Mouse (Mus musculus): ENCODE data around the gene Dydc2.

DNA sequence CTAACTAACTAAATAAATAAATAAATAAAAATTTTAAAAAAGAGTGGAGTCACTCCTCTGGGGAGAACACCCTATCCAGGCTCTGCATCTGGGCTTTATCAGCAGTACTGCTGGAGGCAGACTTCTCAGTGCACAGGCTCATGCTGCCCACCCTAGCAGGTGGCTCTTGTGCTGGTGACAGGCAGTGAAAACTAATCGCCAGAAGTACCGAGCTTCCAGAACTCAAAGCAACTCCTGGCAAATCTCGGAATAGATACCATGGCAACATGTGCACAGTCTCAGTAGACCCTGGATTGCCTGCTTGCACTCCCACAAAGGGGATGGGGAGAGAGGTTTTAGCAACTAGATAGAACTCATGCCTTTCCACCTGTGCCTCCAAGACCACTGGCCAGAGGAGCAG is 62.1 kb downstream of the Dydc2 start:
- TF ChIP-seq GATA1 (IDR thresholded peaks at IDR 0.05; ENCODE audit: borderline replicate concordance, low read length) (no peak), FLI1 (IDR thresholded peaks at IDR 0.05; ENCODE audit: low read length) (no peak)
